Mouse (Mus musculus) stomach, postnatal 0 days (tissue): ENCODE data around the gene Ap1g2.

Experiments used
- CTCF ChIP-seq: IDR thresholded peaks from 2 replicates; pipeline ENCODE4 v1.5.1; 2016; ENCODE audit warnings: antibody characterized with exemption, low read depth, mild to moderate bottlenecking, moderate library complexity
- EP300 ChIP-seq: optimal IDR thresholded peaks from 2 replicates; pipeline ENCODE3; 2016; ENCODE audit warnings: antibody characterized with exemption

DNA sequence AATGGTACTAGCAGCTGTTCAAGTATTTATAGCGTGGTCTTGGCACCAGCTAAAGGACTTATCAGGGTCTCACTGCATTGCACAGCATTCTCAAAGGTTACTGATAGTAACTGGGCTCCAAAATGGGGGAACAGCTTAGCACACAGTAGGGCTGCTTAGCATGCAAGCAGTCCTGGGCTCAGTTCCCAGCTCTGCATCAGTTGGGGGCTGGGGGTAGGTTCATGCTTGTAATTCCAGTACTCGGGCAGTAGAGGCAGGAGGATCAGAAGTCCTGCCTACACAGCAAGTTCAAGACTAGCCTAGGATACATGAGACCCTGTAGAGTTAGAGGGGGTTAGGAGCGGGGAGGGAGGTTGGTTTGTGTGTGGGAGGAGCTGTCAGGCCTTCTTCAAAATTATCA lies 29.4 kb downstream of the Ap1g2 start:
- TF ChIP-seq CTCF (no peak), EP300 (no peak)
